Mouse (Mus musculus) thymus, postnatal 25 days (tissue): ENCODE measurements around the gene Gm42878.
A peak's percentile ranks its signal among the peaks of the same experiment; 100 is the strongest.

ENCODE experiments used
- DNase-seq: peaks from one replicate; pipeline ENCODE4 v3.0.0; 2022

Gm42878 gene

GRCm38 (mm10) chr5:121544910-121545792 is at the start of gene Gm42878, which contains the start of gene Adam1a:
TSS of gene Gm42878 (minus strand) at chr5:121545482.
TSS of gene Adam1a (minus strand) at chr5:121545482.
- DNase-seq: peak; percentile 51

- DNase-seq: no peak
Observed at GRCm38 (mm10) chr5:121594714-121595313, 49.5 kb upstream of the Gm42878 start.

- peak; percentile 86 for DNase-seq
Observed at GRCm38 (mm10) chr5:121593451-121594401, 48.4 kb upstream of the Gm42878 start, which contains the start of gene Aldh2. TSS of gene Aldh2 (minus strand) at chr5:121593824.

GRCm38 (mm10) chr5:121592816-121593407 is 47.6 kb upstream of the Gm42878 start:
- no peak for DNase-seq

- no peak for DNase-seq
Observed at GRCm38 (mm10) chr5:121592064-121592815, 47.0 kb upstream of the Gm42878 start.

- DNase-seq: no peak
Observed at GRCm38 (mm10) chr5:121591417-121592063, 46.3 kb upstream of the Gm42878 start.

- no peak for DNase-seq
Observed at GRCm38 (mm10) chr5:121589928-121590327, 44.6 kb upstream of the Gm42878 start.

- peak; percentile 27 for DNase-seq
Observed at GRCm38 (mm10) chr5:121586400-121587039, 41.2 kb upstream of the Gm42878 start.

- DNase-seq: no peak
Observed at GRCm38 (mm10) chr5:121585699-121586098, 40.4 kb upstream of the Gm42878 start.

- no peak for DNase-seq
Observed at GRCm38 (mm10) chr5:121585005-121585404, 39.7 kb upstream of the Gm42878 start.

- peak; percentile 31 for DNase-seq
Observed at GRCm38 (mm10) chr5:121583765-121584501, 38.7 kb upstream of the Gm42878 start.

- no peak for DNase-seq
Observed at GRCm38 (mm10) chr5:121581945-121582344, 36.7 kb upstream of the Gm42878 start.

- DNase-seq: no peak
Observed at GRCm38 (mm10) chr5:121576927-121577488, 31.7 kb upstream of the Gm42878 start.

GRCm38 (mm10) chr5:121575867-121576266 is 30.6 kb upstream of the Gm42878 start:
- DNase-seq: no peak

GRCm38 (mm10) chr5:121574145-121574544 is 28.9 kb upstream of the Gm42878 start:
- DNase-seq: peak; percentile 58

- no peak for DNase-seq
Observed at GRCm38 (mm10) chr5:121570787-121571186, 25.5 kb upstream of the Gm42878 start.

- DNase-seq: no peak
Observed at GRCm38 (mm10) chr5:121569881-121570420, 24.7 kb upstream of the Gm42878 start.

- DNase-seq: no peak
Observed at GRCm38 (mm10) chr5:121566035-121566681, 20.9 kb upstream of the Gm42878 start.

GRCm38 (mm10) chr5:121564468-121564895 is 19.2 kb upstream of the Gm42878 start:
- DNase-seq: peak; percentile 94
